Mouse (Mus musculus): ENCODE measurements around the gene Ccdc58. TPM values are rescaled to one million over a fixed set of nuclear protein-coding genes. Genes with fewer than 3 reads are reported as not detected.
"Not testable (repeated sequence)": the region's sequence is repeated elsewhere in the genome, so short reads cannot be mapped to it uniquely, and the experiment has no call there.

Ccdc58 gene
- polyA plus RNA-seq (2011; ENCODE audit: insufficient read depth, insufficient read length, low replicate concordance, missing spikeins): 18.8 and 52.8 TPM in 2 replicates

- H3K27ac ChIP-seq (ENCODE audit: control insufficient read depth, insufficient read depth, low read depth, low read length, poor library complexity): peak within 1 kb of the TSS; percentile 88
- TF ChIP-seq CTCF (IDR thresholded peaks at IDR 0.05; ENCODE audit: control insufficient read depth, insufficient read depth, low read length) (no peak), POLR2A (IDR thresholded peaks at IDR 0.05; ENCODE audit: borderline replicate concordance, control insufficient read depth, low read depth, low read length) (peak; percentile 98)
- under 1% methylated on average over 81 of the region's 81 CpGs for WGBS
- no peaks in the 10 kb centered on the region; the same call in none of the 2 replicates for H3K4me1 ChIP-seq (ENCODE audit: control insufficient read depth, insufficient read depth, low read length)
- H3K4me3 ChIP-seq (replicated peaks; ENCODE audit: control insufficient read depth, low read depth, low read length): peak within 1 kb of the TSS; percentile 71
These were observed at the start of gene Ccdc58, which contains the start of gene Fam162a for GRCm38 (mm10) chr16:36071450-36072379. TSS of gene Ccdc58 (plus strand) at chr16:36071685. TSS of gene Fam162a (minus strand) at chr16:36071594.

- not testable (repeated sequence) for H3K4me3 ChIP-seq (replicated peaks; ENCODE audit: control insufficient read depth, low read depth, low read length); H3K4me1 ChIP-seq (ENCODE audit: control insufficient read depth, insufficient read depth, low read length); H3K27ac ChIP-seq (ENCODE audit: control insufficient read depth, insufficient read depth, low read depth, low read length, poor library complexity)
- WGBS: 84% methylated on average over 1 of the region's 2 CpGs
These were observed 43.4 kb upstream of the Ccdc58 start for GRCm38 (mm10) chr16:36028120-36028519.

DNA sequence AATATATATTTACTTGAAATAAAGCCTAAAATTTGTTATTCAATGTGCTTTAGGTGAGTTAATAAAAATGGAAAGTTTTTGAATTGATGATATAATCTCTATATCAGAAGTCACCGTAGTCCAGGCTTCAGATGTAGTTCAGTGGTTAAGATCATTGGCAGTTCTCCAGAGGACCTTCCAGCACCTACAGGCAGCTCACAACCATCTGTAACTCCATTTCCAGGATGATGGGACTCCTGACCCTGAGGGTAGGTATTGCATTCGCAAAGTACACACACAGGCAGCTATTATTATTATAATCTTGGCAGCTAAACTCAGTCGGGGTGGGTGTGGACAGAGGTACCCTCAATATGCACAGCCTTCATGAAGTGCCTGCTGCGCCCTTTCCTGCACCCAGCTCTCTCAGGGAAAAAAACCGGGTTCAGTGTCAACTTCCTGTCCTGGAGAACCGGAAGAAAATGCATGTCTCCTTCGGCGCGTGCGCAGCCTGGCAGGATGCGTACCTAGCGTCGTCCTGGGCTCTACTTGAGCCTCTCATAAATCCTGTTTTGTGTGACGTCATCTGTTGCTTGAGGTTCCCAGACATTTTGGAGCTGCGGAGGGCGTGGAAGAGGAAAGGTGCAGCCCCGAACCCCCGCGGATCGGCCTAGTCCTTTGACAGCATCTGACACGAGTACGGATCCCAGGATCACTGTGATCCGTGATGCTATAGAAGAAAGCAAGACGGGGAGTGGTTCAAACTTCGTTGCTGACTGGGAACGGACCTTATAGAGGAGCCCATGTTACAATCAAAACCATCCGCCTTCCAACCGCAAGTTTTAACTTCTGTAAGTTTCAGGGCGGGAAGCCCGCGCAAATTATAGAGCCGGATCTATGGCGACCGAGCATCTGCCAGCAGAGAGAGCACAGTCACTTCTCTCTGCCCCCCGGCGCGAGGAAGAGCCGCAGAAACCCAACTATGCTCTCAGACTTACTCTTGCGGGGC is 30.6 kb upstream of the Ccdc58 start, which contains the start of gene Wdr5b:
TSS of gene Wdr5b (plus strand) at position 551 of the 985 bp plus-strand sequence.
- H3K4me1 ChIP-seq (ENCODE audit: control insufficient read depth, insufficient read depth, low read length): no peaks in the 10 kb centered on the region
- WGBS: under 1% methylated on average over 39 of the region's 39 CpGs
- peak within 1 kb of the TSS; percentile 72 for H3K27ac ChIP-seq (ENCODE audit: control insufficient read depth, insufficient read depth, low read depth, low read length, poor library complexity)
- H3K4me3 ChIP-seq (replicated peaks; ENCODE audit: control insufficient read depth, low read depth, low read length): peak within 1 kb of the TSS; percentile 93
- TF ChIP-seq CTCF (IDR thresholded peaks at IDR 0.05; ENCODE audit: control insufficient read depth, insufficient read depth, low read length) (no peak), POLR2A (IDR thresholded peaks at IDR 0.05; ENCODE audit: borderline replicate concordance, control insufficient read depth, low read depth, low read length) (peak; percentile 60; the same call in 1 of the 2 replicates)

DNA sequence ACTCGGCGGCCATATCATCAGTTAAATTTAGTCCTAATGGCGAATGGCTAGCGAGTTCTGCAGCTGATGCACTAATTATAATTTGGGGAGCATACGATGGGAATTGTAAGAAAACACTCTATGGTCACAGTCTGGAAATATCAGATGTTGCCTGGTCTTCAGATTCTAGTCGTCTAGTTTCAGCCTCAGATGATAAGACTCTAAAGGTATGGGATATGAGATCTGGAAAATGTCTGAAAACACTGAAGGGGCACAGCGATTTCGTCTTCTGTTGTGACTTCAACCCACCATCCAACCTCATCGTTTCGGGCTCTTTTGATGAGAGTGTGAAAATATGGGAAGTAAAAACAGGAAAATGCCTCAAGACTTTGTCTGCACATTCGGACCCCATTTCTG is 29.9 kb upstream of the Ccdc58 start:
- H3K4me1 ChIP-seq (ENCODE audit: control insufficient read depth, insufficient read depth, low read length): no peaks in the 10 kb centered on the region
- WGBS: 7% methylated on average over 11 of the region's 11 CpGs
- peak overlapping the region; percentile 93 for H3K4me3 ChIP-seq (replicated peaks; ENCODE audit: control insufficient read depth, low read depth, low read length)
- TF ChIP-seq CTCF (IDR thresholded peaks at IDR 0.05; ENCODE audit: control insufficient read depth, insufficient read depth, low read length): no peak
- H3K27ac ChIP-seq (ENCODE audit: control insufficient read depth, insufficient read depth, low read depth, low read length, poor library complexity): peak overlapping the region; percentile 72

- Histone ChIP-seq H3K4me1 (ENCODE audit: control insufficient read depth, insufficient read depth, low read length) (no peaks in the 10 kb centered on the region), H3K27ac (ENCODE audit: control insufficient read depth, insufficient read depth, low read depth, low read length, poor library complexity) (no peak overlapping the region), H3K4me3 (replicated peaks; ENCODE audit: control insufficient read depth, low read depth, low read length) (no peak overlapping the region)
- TF ChIP-seq CTCF (IDR thresholded peaks at IDR 0.05; ENCODE audit: control insufficient read depth, insufficient read depth, low read length) (no peak), POLR2A (IDR thresholded peaks at IDR 0.05; ENCODE audit: borderline replicate concordance, control insufficient read depth, low read depth, low read length) (no peak)
- 88% methylated on average over 10 of the region's 10 CpGs for WGBS
These were observed 28.4 kb upstream of the Ccdc58 start for GRCm38 (mm10) chr16:36043073-36043472.

DNA sequence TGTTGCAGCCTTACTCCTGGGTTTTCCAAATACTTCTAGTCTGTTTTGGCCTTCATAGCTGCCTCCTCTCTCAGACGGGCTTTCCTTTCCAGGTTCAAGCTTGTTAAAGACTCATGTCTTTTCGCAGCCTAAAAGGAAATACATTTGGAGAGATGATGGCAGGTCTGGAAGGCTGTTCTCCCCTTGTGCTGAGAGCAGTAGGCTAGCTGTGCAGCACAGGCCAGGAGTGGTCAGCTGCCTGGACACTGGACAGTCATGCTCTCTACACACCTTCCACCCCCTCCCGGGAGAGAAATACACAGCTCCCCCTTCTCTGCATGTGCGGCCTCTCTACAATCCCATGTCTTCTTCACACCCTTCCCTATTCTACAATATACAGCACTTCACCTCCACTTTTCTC is 27.5 kb upstream of the Ccdc58 start:
- TF ChIP-seq POLR2A (IDR thresholded peaks at IDR 0.05; ENCODE audit: borderline replicate concordance, control insufficient read depth, low read depth, low read length) (no peak), CTCF (IDR thresholded peaks at IDR 0.05; ENCODE audit: control insufficient read depth, insufficient read depth, low read length) (no peak)
- H3K27ac ChIP-seq (ENCODE audit: control insufficient read depth, insufficient read depth, low read depth, low read length, poor library complexity): no peak overlapping the region
- WGBS: 90% methylated on average over 4 of the region's 4 CpGs
- no peak overlapping the region for H3K4me3 ChIP-seq (replicated peaks; ENCODE audit: control insufficient read depth, low read depth, low read length)
- no peaks in the 10 kb centered on the region for H3K4me1 ChIP-seq (ENCODE audit: control insufficient read depth, insufficient read depth, low read length)

DNA sequence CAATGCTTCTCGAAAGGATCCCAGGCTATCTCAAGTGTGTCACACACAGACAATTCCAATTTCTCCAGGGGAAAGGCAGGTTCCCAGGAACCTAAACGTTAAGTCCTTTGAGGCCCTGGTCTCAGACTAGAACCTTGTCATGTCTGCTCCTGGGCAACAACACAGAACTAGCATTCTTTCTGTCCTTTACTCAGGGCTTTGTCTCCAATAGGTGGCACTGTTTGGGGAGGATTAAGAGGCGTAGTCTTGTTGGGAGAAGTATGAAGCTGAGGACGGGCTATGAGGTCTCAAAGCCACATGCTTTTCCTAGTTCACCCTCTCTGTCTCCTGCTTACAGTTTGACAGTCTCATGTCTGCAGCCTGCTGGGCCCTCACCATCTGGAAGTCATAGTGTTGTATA is 23.9 kb upstream of the Ccdc58 start:
- 87% methylated on average over 4 of the region's 4 CpGs for WGBS
- Histone ChIP-seq H3K27ac (ENCODE audit: control insufficient read depth, insufficient read depth, low read depth, low read length, poor library complexity) (no peak overlapping the region), H3K4me3 (replicated peaks; ENCODE audit: control insufficient read depth, low read depth, low read length) (no peak overlapping the region), H3K4me1 (ENCODE audit: control insufficient read depth, insufficient read depth, low read length) (no peaks in the 10 kb centered on the region)
- TF ChIP-seq POLR2A (IDR thresholded peaks at IDR 0.05; ENCODE audit: borderline replicate concordance, control insufficient read depth, low read depth, low read length): no peak
- TF ChIP-seq CTCF (IDR thresholded peaks at IDR 0.05; ENCODE audit: control insufficient read depth, insufficient read depth, low read length): no peak

DNA sequence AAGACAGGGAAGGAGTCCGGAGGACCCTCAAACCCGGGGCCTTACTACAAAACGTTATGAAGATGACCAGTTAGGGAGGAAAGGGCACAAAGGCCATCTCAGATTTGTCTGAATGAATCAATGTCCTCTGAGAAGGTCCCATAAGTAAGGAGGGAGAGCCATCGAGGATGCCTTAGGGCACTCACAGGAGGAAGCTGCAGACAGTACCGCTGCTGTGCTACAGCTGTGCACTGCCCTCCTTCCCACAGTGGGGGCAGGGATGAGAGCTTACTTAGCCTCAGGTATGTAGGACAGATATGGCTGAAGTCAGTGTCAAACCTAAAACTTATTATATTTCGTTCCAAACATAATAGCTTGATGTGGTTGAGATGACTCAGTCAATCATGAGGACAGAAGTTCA is 20.0 kb upstream of the Ccdc58 start:
- Histone ChIP-seq H3K4me1 (ENCODE audit: control insufficient read depth, insufficient read depth, low read length) (no peaks in the 10 kb centered on the region), H3K4me3 (replicated peaks; ENCODE audit: control insufficient read depth, low read depth, low read length) (no peak overlapping the region), H3K27ac (ENCODE audit: control insufficient read depth, insufficient read depth, low read depth, low read length, poor library complexity) (no peak overlapping the region)
- 75% methylated on average over 6 of the region's 6 CpGs for WGBS
- TF ChIP-seq CTCF (IDR thresholded peaks at IDR 0.05; ENCODE audit: control insufficient read depth, insufficient read depth, low read length): no peak
- no peak for TF ChIP-seq POLR2A (IDR thresholded peaks at IDR 0.05; ENCODE audit: borderline replicate concordance, control insufficient read depth, low read depth, low read length)

Measured in bone marrow, adult 2 months (tissue).